Mouse (Mus musculus) MEL (cell line): ENCODE data around the gene Olfr996.

Experiments
- CHD1 ChIP-seq: IDR thresholded peaks from 2 replicates; pipeline ENCODE4 v1.6.1; 2012; ENCODE audit warnings: low read depth, mild to moderate bottlenecking, inconsistent platforms, low read length, improper control_type of control experiment
- CTCF ChIP-seq, 3 experiments: IDR thresholded peaks in 2 of 3; conservative IDR thresholded peaks in 1 of 3; 2 replicates each; pipeline ENCODE4 v1.5.1; 2011 to 2012; ENCODE audit warnings: low read length in 3 of 3, low read depth in 2 of 3, mild to moderate bottlenecking in 2 of 3, improper control_type of control experiment in 1 of 3, inconsistent platforms in 1 of 3, mixed read lengths in 1 of 3, moderate library complexity in 1 of 3; ENCODE audit not compliant: control insufficient read depth in 1 of 3, insufficient read depth in 1 of 3, poor library complexity in 1 of 3, severe bottlenecking in 1 of 3
- ELF1 ChIP-seq: IDR thresholded peaks from 2 replicates; pipeline ENCODE4 v1.6.1; 2014; ENCODE audit warnings: low read depth, mild to moderate bottlenecking, inconsistent platforms, low read length, improper control_type of control experiment, moderate library complexity
- EP300 ChIP-seq, 2 experiments: IDR thresholded peaks; 2 replicates each; pipeline ENCODE4 v1.6.1; 2011; ENCODE audit warnings: improper control_type of control experiment in 2 of 2, low read length in 2 of 2, low read depth in 1 of 2, mild to moderate bottlenecking in 1 of 2
- GATA1 ChIP-seq: IDR thresholded peaks from 2 replicates; pipeline ENCODE4 v1.6.1; 2011; ENCODE audit warnings: low read depth, low read length, improper control_type of control experiment
- JUND ChIP-seq: IDR thresholded peaks from 2 replicates; pipeline ENCODE4 v1.6.1; 2011; ENCODE audit warnings: low read depth, mild to moderate bottlenecking, improper control_type of control experiment, low read length
- MAZ ChIP-seq: IDR thresholded peaks from 2 replicates; pipeline ENCODE4 v1.6.1; 2012; ENCODE audit warnings: low read depth, mild to moderate bottlenecking, inconsistent platforms, low read length, improper control_type of control experiment
- NELFE ChIP-seq: IDR thresholded peaks from 2 replicates; pipeline ENCODE4 v1.6.1; 2011; ENCODE audit warnings: low read depth, low read length, improper control_type of control experiment
- POLR2AphosphoS5 ChIP-seq: IDR thresholded peaks from 2 replicates; pipeline ENCODE4 v1.6.1; 2012; ENCODE audit warnings: low read depth, borderline replicate concordance, mild to moderate bottlenecking, inconsistent platforms, low read length, moderate library complexity, mixed read lengths

- TF ChIP-seq NELFE, result no peak
- TF ChIP-seq CTCF (IDR thresholded peaks at IDR 0.05 in 2 of 3, conservative IDR thresholded peaks at IDR 0.05 in 1 of 3; ENCODE audit: control insufficient read depth in 1 of 3, insufficient read depth in 1 of 3, low read depth in 2 of 3, low read length in 3 of 3, poor library complexity in 1 of 3, severe bottlenecking in 1 of 3), result no peak
- TF ChIP-seq MAZ, result no peak
- TF ChIP-seq EP300 (IDR thresholded peaks at IDR 0.05; ENCODE audit: low read depth in 1 of 2, low read length in 2 of 2), result no peak
- no peak for TF ChIP-seq ELF1
- TF ChIP-seq JUND, result no peak
- TF ChIP-seq CHD1, result no peak
- no peak for TF ChIP-seq GATA1
- TF ChIP-seq POLR2AphosphoS5, result no peak
These were observed 46.8 kb upstream of the Olfr996 start for GRCm38 (mm10) chr2:85532082-85532778.
